Mouse (Mus musculus): ENCODE measurements around the gene Dock9.

The Dock9 gene

DNA sequence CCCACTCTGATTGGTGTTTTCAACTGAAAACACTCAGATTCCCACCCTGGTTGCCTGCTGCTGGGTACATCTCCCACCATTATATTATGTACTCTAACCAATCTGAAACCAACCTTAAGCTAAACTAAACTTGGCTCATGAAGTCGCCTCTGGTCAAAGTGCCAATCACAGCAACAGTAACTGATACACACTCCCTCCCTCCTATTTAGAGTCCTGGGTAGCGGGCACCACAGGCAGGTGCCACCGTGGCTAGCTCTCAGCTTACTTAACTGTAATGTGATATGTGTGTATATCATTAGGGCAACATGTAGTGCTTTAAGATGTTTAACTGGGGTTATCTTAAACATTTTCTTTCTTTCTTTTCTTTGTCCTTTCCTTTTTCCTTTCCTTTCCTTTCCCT, 177.1 kb downstream of the Dock9 start:
- no peak for DNase-seq (ENCODE audit: low spot score in 2 of 2)

DNA sequence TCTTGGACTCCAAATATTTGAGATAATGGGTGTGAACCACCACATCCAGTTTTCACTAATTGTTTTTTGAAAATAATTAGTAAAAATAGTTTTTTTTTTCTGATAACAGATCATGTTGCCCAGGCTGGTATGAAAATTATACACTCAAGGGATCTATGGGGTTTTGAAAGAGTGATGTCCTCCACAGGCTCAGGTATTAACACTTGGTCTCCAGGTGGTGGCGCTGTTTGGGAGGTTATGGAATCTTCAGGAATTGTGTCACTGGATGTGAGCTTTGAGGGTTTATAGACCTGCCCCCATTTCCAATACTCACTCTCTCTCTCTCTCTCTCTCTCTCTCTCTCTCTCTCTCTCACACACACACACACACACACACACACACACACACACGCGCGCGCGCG, 177.5 kb downstream of the Dock9 start:
- no peak for DNase-seq (ENCODE audit: low spot score in 2 of 2)

DNA sequence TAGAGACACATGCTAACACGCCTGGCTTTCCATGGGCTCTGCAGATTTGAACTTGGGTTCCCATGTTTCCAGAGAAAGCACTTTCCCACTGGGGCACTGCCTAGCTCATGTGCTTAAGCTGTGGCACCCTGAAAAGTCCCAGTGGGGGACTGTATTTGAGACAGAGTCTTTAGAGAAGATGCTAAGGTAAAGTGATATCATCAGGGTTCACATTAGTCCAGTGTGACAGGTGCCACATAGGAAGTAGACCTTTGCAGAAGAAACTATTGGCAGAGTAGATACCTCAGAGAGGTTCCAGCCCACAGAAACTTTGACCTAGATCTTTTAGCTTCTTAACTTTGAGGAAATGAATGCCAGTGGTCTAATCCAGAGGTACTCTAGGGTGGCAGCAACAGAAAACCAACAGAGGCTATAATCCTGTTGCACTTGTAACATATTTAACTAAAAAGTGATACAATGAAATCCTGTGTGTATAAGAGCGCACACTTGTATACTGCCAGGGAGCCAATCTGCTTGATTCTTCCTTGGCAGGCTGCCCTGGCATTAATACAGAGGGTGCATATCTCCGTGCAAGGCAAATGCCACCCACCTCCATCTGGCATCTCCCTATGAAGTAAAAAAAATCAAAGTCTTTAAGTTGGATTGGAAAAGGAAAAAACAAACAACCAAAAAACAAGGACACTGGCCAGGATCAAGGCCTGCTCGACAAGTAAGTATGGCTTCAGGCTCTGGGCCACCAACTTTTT, 179.8 kb downstream of the Dock9 start:
- peak; percentile 65 to 70 for DNase-seq (ENCODE audit: low spot score in 2 of 2)

DNA sequence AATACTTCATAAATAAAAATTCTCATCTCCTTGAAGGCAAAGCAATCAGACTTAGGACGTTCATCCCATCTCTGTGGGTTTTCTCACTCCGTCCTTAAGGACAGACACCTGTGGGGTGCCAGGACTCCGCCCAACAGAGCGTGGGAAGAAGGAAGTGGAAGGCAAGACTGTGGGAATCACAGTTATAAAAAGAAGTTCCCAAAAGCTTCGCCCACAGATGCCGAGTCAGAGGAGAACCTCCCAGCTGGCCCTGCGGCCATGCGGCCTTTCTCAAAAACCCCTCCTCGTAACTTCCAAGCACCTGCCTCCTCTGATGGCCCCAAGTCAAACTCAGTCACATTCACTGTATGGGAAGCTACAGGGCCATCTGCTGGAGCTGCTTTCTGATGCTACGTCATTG, 182.2 kb downstream of the Dock9 start:
- no peak for DNase-seq (ENCODE audit: low spot score in 2 of 2)

DNA sequence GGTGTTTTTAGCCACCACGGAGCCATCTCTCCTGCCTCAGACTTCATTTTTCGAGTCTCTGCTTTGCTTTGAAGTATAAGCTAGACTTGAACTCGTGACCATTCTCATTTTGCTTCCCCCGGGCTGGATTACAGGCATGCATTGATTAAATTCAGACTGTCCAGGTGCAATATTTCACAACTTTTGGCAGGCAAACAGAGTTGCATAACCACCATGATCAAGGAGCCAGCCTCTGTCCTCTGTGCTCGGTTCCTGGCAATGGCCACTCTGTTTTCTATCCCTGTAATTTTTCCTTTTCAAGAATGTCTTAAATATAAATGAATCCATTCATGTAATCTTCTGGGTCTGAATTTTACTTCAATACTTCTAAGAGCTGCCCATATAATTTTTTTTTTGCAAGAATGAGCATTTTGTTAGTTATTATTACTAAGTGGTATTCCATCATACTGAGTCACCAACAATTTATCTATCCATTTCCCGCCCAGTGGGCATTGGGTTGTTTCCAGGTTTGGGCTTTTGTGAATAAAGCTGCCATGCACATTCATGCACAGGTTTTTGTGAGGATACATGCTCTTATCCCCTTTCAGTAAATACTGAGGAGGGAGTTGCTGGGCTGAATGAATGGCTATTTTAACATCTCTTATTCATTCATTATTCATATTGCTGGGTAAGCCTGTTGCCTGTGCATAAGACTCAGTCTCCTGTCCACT, 183.0 kb downstream of the Dock9 start:
- DNase-seq (ENCODE audit: low spot score in 2 of 2) = no peak

DNA sequence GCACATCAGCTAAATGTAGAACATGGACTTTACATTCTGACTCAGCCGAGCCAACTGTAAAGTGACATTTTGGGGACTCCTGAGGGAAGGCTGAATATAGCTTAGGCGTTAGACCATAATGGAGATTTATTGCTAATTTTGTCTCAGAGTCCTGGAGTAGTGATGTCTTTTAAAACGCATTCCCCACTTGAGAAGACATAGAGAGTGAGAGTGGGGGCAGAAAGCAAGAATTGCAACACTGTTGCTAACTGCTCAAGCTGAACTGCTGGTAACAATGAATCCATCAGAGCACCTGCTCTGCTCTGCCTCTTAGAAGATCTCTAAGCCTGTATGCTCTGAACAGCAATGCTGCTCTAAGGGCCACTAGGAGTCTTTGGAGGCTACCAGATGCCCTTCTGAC, 184.1 kb downstream of the Dock9 start:
- DNase-seq (ENCODE audit: low spot score in 2 of 2) = no peak

DNA sequence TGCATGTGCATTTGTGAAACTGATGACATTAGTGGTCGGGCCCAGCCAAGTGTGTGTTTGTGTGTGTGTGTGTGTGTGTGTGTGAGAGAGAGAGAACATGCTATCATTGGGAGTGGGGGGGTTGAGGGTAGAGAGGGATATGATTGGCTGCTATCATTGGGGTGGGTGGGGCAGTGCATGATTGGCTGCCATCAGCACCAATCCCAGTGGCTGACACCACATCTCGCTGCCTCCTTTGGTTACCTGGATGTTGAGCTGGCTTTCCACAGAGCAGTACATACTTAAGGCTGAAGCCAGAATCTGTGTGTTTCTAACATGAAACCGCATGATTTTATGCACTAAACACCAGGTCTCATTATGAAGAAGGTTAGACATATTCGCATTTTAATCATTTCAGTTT, 184.7 kb downstream of the Dock9 start:
- DNase-seq (ENCODE audit: low spot score in 2 of 2) = no peak

DNA sequence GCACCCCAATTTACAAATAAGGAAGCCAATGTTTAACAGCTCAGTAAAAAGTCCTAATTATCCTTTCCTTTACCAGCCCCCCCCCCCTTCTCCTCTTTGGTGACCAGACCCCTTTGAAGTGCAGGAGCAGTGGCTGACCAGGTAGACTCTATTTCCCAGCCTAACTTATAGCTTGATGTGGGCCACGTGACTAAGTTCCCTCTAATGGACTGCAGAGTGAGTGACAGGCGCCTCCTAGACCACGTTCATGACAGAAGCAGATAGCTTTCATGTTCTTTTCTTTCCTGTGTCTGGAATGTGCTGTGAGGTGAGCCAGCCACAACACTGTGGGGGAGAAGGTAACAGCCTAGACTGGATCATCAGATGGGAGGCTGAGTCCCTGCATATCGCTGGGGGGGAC, 186.1 kb downstream of the Dock9 start:
- DNase-seq (ENCODE audit: low spot score in 2 of 2) = no peak

DNA sequence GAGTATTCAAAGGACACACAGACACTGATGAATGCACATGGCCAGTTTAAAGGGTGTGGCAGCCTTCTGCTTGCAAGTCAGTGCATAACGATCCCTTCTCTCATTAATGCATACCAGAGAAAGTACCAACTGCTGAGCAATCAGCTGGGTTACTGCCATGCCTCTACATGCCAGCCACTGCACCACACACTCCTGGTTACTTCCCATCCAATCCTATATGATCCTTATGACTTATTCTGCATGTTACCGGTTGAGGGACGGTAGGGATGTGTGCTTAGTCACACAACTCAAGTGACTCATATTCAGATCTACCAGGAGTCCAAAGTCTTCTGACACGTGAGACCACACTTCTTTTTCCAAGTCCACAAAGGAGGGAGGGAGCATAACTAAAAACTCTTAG, 186.5 kb downstream of the Dock9 start:
- no peak for DNase-seq (ENCODE audit: low spot score in 2 of 2)

DNA sequence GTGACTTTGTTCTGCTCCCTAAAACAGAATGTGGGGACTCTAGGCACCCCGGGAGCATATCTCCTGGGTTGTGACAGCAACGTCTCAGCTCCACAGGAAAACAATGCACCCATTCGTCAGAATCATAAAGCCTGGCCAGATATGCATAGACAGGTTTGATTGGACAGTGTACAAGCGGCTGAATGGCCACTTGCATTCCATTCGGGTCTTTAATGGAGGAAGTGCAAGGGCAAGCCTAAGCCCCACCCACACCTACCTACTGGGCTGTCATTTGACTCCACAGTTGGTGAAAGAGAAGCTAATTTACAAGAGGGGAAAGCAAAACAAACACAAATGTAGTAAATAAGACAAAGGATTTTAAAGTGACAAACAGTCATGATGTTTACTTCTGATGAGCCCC, 189.1 kb downstream of the Dock9 start:
- DNase-seq (ENCODE audit: low spot score in 2 of 2) = no peak

DNA sequence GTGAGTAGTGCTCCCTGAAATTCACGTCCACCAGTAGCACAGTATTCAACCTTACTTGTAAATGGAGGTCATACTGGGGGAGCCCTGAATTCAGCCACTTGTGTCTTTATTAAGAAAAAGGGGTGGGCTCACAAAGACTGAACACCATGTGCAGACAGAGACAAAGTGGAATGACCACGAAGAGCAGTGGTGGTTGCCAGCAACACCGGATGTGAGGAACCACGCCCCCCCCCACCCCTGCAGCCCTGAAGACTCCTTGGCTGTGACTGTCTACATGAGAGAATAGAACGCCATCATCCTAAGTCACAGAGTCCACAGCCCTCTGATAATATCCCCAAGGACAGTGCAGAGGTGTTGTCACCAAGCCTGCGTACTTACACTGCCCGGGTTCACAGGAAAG, 191.2 kb downstream of the Dock9 start:
- no peak for DNase-seq (ENCODE audit: low spot score in 2 of 2)

DNA sequence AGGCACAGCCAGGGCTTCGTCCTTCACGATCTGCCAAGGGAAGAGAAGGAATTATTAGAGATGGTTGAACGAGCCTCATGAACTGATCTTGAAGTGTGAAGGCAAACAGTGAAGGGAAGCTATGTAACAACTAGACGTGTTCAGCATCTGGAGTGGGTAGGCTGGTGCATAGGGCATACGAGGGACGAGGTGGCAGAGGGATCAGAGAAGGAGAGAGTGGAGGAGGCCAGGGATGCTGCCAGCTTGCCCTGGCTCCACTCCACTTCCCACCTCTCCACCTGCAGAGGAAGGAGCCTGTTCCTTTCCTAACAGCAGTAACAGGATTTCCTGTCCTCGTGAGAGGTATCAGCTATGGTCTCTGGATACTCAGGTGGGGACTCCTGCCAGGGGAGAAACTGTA, 192.4 kb downstream of the Dock9 start:
- no peak for DNase-seq (ENCODE audit: low spot score in 2 of 2)

DNA sequence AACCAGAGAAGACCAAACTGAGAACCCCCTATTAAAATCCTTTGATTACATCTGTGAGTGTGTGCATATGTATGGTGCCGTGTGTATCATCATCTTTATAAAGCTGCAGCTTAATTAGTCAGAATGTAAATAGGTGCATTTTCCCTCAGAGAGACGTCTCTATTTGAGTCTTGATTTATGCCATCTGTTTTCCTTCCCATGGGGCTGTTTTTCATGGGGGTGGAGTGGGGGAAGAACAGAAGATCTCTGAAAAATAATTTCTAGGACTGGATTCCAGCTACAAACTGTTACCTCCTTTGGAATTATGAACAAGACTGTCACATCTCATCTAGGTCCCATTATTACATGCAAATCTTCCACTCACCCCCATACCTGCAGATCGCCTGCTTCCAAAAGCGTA, 193.1 kb downstream of the Dock9 start:
- no peak for DNase-seq (ENCODE audit: low spot score in 2 of 2)

DNA sequence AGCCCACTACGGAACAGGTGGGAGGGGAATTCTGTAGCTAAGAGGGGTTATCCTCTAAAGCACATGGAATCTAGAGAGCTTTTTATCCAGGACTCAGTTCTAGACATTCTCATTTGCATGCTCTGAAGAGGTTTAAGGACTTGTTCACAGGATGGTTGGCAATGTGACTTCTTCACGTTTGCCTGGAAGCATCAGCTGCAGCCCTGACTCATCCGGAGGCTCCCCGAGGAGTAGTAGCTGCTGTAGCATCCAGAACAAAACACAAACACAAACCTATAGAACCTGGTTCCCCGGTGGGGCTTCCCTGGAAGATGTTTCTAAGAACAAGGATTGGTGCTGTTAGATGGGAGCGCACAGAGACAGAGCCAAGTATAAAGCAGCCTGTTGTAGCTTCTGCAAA, 195.0 kb downstream of the Dock9 start:
- DNase-seq (ENCODE audit: low spot score in 2 of 2) = no peak

DNA sequence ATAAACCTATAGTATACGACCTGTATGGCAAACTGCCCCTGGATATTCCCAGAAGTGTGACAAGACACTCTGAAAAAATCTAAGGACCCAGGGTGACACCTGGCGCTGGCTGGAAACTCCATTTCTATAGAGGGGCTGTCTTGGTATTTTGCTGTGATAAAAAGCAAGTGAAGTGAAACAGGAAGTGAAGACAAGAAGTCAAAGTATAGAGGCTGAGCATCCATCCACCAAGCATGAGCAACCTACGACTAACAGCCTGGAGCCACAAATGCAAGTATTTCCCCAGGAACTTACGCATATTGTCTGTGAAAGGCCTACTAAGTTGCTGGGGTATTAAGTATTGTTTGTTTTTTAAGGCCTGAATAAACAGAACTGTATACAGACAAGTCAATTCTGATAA, 197.1 kb downstream of the Dock9 start:
- DNase-seq (ENCODE audit: low spot score in 2 of 2) = no peak

DNA sequence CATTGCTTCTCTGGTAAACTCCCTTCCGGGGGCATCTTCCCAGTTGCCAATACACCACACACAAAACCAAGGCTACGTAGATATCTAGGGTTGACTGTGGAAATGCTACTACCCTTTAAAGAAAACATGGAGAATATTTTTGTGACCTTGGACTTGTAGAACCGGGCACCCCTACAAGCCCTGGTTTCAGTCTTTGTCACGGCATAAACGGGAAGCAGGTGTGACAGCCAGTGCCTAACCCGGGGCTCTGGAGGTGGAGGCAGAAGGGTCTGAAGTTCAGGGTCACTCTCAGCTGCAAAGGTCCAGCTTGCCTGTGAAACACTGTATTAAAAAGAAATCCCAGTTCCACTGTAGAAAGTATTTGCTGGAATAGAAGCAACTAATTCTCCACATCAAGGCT, 200.6 kb downstream of the Dock9 start:
- DNase-seq (ENCODE audit: low spot score in 2 of 2) = no peak

DNA sequence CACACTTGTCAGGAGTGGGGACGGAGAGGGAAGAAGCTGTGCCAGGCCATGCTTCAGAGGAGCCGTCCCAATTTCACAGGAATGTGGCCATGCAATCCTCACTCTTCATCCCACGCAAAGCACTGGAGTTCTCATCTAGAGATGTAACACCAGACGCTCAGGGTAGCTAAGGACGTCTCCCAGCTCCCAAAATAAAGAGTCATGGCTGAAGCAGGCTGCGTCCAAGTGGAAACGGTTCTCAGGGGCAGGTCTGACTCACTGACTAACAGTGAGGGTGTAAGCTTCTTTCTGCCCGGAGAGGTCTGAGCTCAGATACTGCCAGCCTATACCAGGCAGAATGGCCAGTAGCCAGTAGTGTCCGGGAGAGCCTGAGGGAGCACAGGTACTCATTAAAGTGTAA, 201.0 kb downstream of the Dock9 start:
- DNase-seq (ENCODE audit: low spot score in 2 of 2) = no peak

DNA sequence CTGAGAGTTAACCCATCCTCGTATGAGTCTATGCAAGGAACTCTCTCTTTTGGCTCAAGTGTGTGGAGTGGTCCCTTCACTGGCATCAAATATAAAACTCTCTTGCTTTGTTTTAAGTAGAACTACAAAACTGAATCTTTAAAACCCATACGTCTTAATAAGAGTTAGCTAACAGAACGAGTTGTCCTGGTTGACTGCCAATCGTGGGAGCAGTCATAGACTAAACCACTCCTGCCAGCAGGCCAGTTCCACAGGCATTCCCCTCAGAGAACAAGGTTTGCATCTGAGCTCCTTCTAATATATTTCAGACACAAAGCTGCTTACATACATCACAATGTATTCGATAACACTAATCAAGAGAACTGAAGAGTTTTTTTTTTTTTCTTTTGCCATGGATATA, 203.0 kb downstream of the Dock9 start:
- DNase-seq (ENCODE audit: low spot score in 2 of 2) = no peak

DNA sequence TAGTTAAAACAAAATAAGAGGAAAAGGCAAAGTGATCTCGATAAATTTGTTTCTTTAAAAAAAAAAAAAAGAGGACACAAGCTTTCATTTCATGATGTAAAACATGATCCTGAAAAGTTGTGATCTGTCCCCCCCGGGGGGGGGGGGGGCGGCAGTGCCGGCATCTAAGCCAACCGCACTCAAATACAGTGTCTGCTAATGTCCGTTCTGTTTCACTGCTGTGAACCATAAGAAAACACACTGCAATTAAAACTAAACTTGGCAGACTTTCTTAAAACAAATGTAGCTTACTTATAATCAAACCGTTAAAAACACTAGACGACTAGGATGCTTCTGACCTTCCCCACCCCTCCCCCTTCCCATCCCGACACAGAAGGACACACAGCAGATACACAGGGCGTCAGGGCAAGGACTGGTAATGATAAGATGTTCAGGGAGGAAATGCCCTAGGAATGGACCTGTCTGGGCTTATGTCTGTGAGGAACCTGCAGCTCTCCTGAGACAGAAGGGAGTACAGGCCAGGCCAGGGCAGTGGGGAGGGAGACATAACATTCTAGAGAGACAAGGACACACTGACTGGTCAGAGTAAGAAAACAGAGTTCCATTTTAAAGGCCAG, 204.2 kb downstream of the Dock9 start:
- DNase-seq (ENCODE audit: low spot score in 2 of 2) = no peak

DNA sequence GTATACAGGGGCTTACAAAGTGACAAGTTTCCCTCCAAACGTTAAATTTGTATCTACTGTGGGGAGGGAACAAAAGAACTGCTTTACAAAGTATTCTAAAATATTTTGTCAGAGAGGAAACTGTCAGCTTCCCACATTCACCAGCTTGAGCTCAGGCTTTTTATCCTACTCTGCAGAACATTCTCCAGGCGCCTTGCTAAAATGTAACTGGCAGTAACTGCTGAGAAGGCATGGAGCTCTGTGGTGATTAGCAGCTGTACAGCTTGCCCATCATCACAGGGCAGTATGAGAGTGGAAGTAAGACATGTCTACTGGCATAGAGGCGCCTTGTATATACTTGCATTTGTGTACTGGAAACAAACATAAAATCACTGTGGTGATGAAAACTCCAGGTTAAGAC, 204.7 kb downstream of the Dock9 start:
- no peak for DNase-seq (ENCODE audit: low spot score in 2 of 2)

DNA sequence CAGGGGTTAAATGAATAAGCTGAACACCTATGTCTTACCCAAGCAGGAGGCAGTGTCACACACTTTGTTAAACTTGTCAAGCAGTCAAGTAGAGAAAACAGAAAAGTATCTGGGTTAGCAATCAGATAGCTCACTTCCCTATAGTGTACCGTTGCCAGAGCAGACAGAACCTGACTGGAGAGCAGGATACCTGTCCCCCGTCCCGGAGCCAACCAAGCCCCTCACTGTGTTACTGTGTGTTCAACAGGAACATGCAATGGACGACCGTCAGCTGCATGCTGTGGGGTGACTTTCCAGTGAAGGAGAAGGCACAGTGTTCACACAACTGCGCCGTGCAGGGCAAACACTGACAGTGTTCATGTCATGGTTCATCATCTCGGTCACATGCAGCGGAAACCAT, 205.3 kb downstream of the Dock9 start:
- no peak for DNase-seq (ENCODE audit: low spot score in 2 of 2)

DNA sequence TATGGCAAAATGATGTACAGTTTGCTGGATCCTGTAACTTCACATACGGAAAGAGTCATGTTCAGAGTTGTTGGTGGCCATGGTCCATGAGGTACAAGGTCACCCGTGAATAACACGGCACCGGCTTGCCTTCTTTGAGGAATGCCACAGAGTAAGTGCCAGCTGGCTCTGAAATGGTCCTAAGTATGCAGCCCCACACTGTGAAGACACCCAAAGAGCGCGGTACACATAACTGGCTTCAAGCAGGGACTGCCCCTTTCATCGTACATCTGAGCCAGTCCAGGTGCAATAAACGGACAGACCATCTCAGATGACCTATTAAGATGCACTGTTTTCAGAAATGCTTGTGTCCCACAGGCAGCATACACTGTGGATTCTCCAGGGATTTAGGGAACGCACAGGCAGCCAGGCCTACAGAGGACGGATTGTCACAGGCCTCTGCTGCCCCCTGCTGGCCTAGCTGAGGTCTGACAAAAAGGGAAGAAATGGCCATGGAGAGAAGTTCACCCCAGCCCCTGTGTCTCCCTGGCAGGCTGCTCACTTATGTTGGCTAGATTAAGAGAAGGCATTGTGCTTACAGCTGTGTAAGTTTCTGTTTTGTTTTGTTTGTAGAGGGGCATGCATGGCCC, 208.4 kb downstream of the Dock9 start:
- DNase-seq (ENCODE audit: low spot score in 2 of 2) = peak in 1 of 2 experiments; percentile 68

DNA sequence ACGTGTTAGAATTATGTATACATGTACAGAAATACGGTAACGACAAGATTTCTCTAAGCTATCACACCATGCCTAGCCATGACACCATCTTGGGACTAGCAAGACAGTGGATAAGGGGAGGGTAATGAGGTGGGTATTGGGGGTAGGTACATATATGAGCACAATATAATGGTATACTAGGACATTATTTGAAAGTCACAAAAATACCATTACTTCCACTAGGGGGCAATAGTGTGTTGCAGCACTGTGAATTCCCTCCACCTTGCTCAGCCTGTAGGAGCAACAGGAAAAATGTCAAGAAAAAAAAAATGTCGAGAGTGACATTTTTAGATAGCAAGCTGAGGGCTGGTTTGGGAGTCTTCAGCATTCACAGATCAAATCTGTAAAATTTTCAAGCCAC, 209.2 kb downstream of the Dock9 start:
- no peak for DNase-seq (ENCODE audit: low spot score in 2 of 2)
